Mouse (Mus musculus): Measurements from ENCODE around the gene Tmem37. TPM values are rescaled to one million over a fixed set of nuclear protein-coding genes. Genes with fewer than 3 reads are reported as not detected.

Gene Tmem37
- polyA plus RNA-seq, 1 experiment from 2014 or later = 6.8 TPM

- Histone ChIP-seq H3K4me2 (replicated peaks) (no peak overlapping the region), H3K9me3 (no peaks in the 10 kb centered on the region), H3K9ac (no peak overlapping the region), H3K36me3 (no peaks in the 10 kb centered on the region), H3K4me1 (no peaks in the 10 kb centered on the region), H3K4me3 (no peak overlapping the region), H3K27ac (no peak overlapping the region), H3K27me3 (replicated peaks) (no peaks in the 10 kb centered on the region)
- no peak for ATAC-seq (ENCODE audit: low FRiP score, low read depth)
Observed at GRCm38 (mm10) chr1:120047325-120047724, 26.5 kb downstream of the Tmem37 start.

- Histone ChIP-seq H3K27ac (no peak overlapping the region), H3K9me3 (no peaks in the 10 kb centered on the region), H3K27me3 (replicated peaks) (no peaks in the 10 kb centered on the region), H3K4me3 (no peak overlapping the region), H3K4me1 (no peaks in the 10 kb centered on the region), H3K9ac (no peak overlapping the region), H3K36me3 (no peaks in the 10 kb centered on the region), H3K4me2 (replicated peaks) (no peak overlapping the region)
- ATAC-seq (ENCODE audit: low FRiP score, low read depth) = no peak
- WGBS = 90% methylated on average over 16 of the region's 16 CpGs
Observed at GRCm38 (mm10) chr1:120044584-120044983, 29.3 kb downstream of the Tmem37 start.

- H3K4me2 ChIP-seq (replicated peaks) = no peak overlapping the region
- H3K27ac ChIP-seq = no peak overlapping the region
- no peaks in the 10 kb centered on the region for H3K36me3 ChIP-seq
- no peaks in the 10 kb centered on the region for H3K4me1 ChIP-seq
- no peaks in the 10 kb centered on the region for H3K27me3 ChIP-seq (replicated peaks)
- no peaks in the 10 kb centered on the region for H3K9me3 ChIP-seq
- no peak overlapping the region for H3K4me3 ChIP-seq
- WGBS = 70% methylated on average over 8 of the region's 8 CpGs
- no peak for ATAC-seq (ENCODE audit: low FRiP score, low read depth)
- H3K9ac ChIP-seq = no peak overlapping the region
Observed at GRCm38 (mm10) chr1:120042421-120042820, 31.5 kb downstream of the Tmem37 start.

GRCm38 (mm10) chr1:120038594-120038993 lies 35.3 kb downstream of the Tmem37 start:
- Histone ChIP-seq H3K27ac (no peak overlapping the region), H3K4me3 (no peak overlapping the region), H3K4me2 (replicated peaks) (no peak overlapping the region), H3K36me3 (no peaks in the 10 kb centered on the region), H3K27me3 (replicated peaks) (no peaks in the 10 kb centered on the region), H3K9me3 (no peaks in the 10 kb centered on the region), H3K9ac (no peak overlapping the region), H3K4me1 (no peaks in the 10 kb centered on the region)
- WGBS = 75% methylated on average over 9 of the region's 9 CpGs
- ATAC-seq (ENCODE audit: low FRiP score, low read depth) = no peak

GRCm38 (mm10) chr1:120037021-120037683 lies 36.7 kb downstream of the Tmem37 start:
- H3K27me3 ChIP-seq (replicated peaks) = no peaks in the 10 kb centered on the region
- no peaks in the 10 kb centered on the region for H3K36me3 ChIP-seq
- no peak overlapping the region for H3K9ac ChIP-seq
- ATAC-seq (ENCODE audit: low FRiP score, low read depth) = no peak
- no peaks in the 10 kb centered on the region for H3K9me3 ChIP-seq
- H3K27ac ChIP-seq = no peak overlapping the region
- H3K4me1 ChIP-seq = no peaks in the 10 kb centered on the region
- WGBS = 79% methylated on average over 9 of the region's 9 CpGs
- H3K4me2 ChIP-seq (replicated peaks) = no peak overlapping the region
- H3K4me3 ChIP-seq = no peak overlapping the region

- no peak for ATAC-seq (ENCODE audit: low FRiP score, low read depth)
- Histone ChIP-seq H3K4me2 (replicated peaks) (no peak overlapping the region), H3K9ac (no peak overlapping the region), H3K4me3 (no peak overlapping the region), H3K9me3 (no peaks in the 10 kb centered on the region), H3K4me1 (no peaks in the 10 kb centered on the region), H3K36me3 (no peaks in the 10 kb centered on the region), H3K27ac (no peak overlapping the region), H3K27me3 (replicated peaks) (no peaks in the 10 kb centered on the region)
- WGBS = 78% methylated on average over 7 of the region's 7 CpGs
Observed at GRCm38 (mm10) chr1:120035456-120036034, 38.3 kb downstream of the Tmem37 start.

- no peak overlapping the region for H3K4me2 ChIP-seq (replicated peaks)
- H3K4me1 ChIP-seq = no peaks in the 10 kb centered on the region
Observed at GRCm38 (mm10) chr1:120034793-120035192, 39.1 kb downstream of the Tmem37 start.

GRCm38 (mm10) chr1:120033469-120033854 lies 40.4 kb downstream of the Tmem37 start:
- no peaks in the 10 kb centered on the region for H3K4me1 ChIP-seq
- no peak overlapping the region for H3K27ac ChIP-seq
- no peak overlapping the region for H3K4me2 ChIP-seq (replicated peaks)
- no peaks in the 10 kb centered on the region for H3K27me3 ChIP-seq (replicated peaks)
- no peak for ATAC-seq (ENCODE audit: low FRiP score, low read depth)
- no peak overlapping the region for H3K9ac ChIP-seq
- no peaks in the 10 kb centered on the region for H3K36me3 ChIP-seq
- H3K9me3 ChIP-seq = no peaks in the 10 kb centered on the region
- whole genome bisulfite sequencing = 78% methylated on average over 2 of the region's 2 CpGs
- H3K4me3 ChIP-seq = no peak overlapping the region

More at GRCm38 (mm10) chr1:120034793-120035192, 39.1 kb downstream of the Tmem37 start:
- Histone ChIP-seq H3K27me3 (replicated peaks) (no peaks in the 10 kb centered on the region), H3K27ac (no peak overlapping the region), H3K9me3 (no peaks in the 10 kb centered on the region), H3K36me3 (no peaks in the 10 kb centered on the region), H3K4me3 (no peak overlapping the region), H3K9ac (no peak overlapping the region)
- ATAC-seq (ENCODE audit: low FRiP score, low read depth) = no peak
- 61% methylated on average over 1 of the region's 1 CpGs for WGBS

- Histone ChIP-seq H3K36me3 (no peaks in the 10 kb centered on the region), H3K27ac (no peak overlapping the region), H3K27me3 (replicated peaks) (no peaks in the 10 kb centered on the region), H3K4me3 (no peak overlapping the region), H3K9me3 (no peaks in the 10 kb centered on the region), H3K9ac (no peak overlapping the region), H3K4me2 (replicated peaks) (no peak overlapping the region), H3K4me1 (no peaks in the 10 kb centered on the region)
- ATAC-seq (ENCODE audit: low FRiP score, low read depth) = peak; percentile 74
- 49% methylated on average over 10 of the region's 10 CpGs for WGBS
Observed at GRCm38 (mm10) chr1:120032804-120033468, 40.9 kb downstream of the Tmem37 start.

GRCm38 (mm10) chr1:120030474-120030873 lies 43.4 kb downstream of the Tmem37 start:
- Histone ChIP-seq H3K4me3 (no peak overlapping the region), H3K27me3 (replicated peaks) (no peaks in the 10 kb centered on the region), H3K9ac (no peak overlapping the region), H3K9me3 (no peaks in the 10 kb centered on the region), H3K27ac (no peak overlapping the region), H3K4me1 (no peaks in the 10 kb centered on the region), H3K36me3 (no peaks in the 10 kb centered on the region), H3K4me2 (replicated peaks) (no peak overlapping the region)
- no peak for ATAC-seq (ENCODE audit: low FRiP score, low read depth)
- 72% methylated on average over 3 of the region's 3 CpGs for WGBS

GRCm38 (mm10) chr1:120027693-120028092 lies 46.2 kb downstream of the Tmem37 start:
- Histone ChIP-seq H3K4me2 (replicated peaks) (no peak overlapping the region), H3K36me3 (no peaks in the 10 kb centered on the region), H3K27me3 (replicated peaks) (no peaks in the 10 kb centered on the region), H3K9me3 (no peaks in the 10 kb centered on the region), H3K27ac (no peak overlapping the region), H3K9ac (no peak overlapping the region), H3K4me3 (no peak overlapping the region), H3K4me1 (peaks cover 4% of the 10 kb centered on the region; the same call in 1 of the 2 replicates)
- 82% methylated on average over 4 of the region's 4 CpGs for WGBS
- no peak for ATAC-seq (ENCODE audit: low FRiP score, low read depth)

- H3K4me2 ChIP-seq (replicated peaks) = no peak overlapping the region
- H3K9ac ChIP-seq = no peak overlapping the region
- no peaks in the 10 kb centered on the region for H3K9me3 ChIP-seq
- no peak overlapping the region for H3K27ac ChIP-seq
- no peak for ATAC-seq (ENCODE audit: low FRiP score, low read depth)
- H3K4me3 ChIP-seq = no peak overlapping the region
- H3K36me3 ChIP-seq = no peaks in the 10 kb centered on the region
- H3K27me3 ChIP-seq (replicated peaks) = no peaks in the 10 kb centered on the region
- WGBS = 20% methylated on average over 2 of the region's 2 CpGs
- peaks cover 4% of the 10 kb centered on the region; the same call in 1 of the 2 replicates for H3K4me1 ChIP-seq
Observed at GRCm38 (mm10) chr1:120025050-120025439, 48.8 kb downstream of the Tmem37 start.

Measured in neural tube, embryonic 12.5 days (tissue).